Mouse (Mus musculus) lung, adult 10 weeks (tissue): ENCODE data around the gene Foxc2. TPM values are rescaled to one million over a fixed set of nuclear protein-coding genes. Genes with fewer than 3 reads are reported as not detected.

Source experiments
- polyA plus RNA-seq: library from polyadenylated mRNA; stranded (reverse); fragments of 350-450 nt; fragmentation: Illumina TruSeq; extraction: RNeasy Lipid Tissue Mini Kit (QIAGEN cat#74804); gene quantifications from one replicate; pipeline ENCODE4 v1.2.3, GENCODE M21; 2014; ENCODE audit warnings: low read depth, low replicate concordance; ENCODE audit not compliant: insufficient read depth

The Foxc2 gene
- polyA plus RNA-seq: 0.38 TPM

DNA sequence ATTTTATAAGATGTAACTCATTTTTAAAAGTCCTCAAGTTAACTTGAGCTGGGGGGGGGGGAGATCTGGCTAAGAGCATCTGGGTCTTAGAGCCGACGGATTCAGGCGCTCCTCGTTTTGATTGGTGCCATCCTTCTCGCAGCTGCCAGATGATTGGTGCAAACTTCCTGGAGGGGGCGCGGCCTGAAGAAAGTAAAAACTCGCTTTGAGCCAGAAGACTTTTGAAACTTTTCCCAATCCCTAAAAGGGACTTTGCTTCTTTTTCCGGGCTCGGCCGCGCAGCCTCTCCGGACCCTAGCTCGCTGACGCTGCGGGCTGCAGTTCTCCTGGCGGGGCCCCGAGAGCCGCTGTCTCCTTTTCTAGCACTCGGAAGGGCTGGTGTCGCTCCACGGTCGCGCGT, at the start of gene Foxc2:
Foxc2 (plus strand) TSS at position 224 of the 400 bp plus-strand sequence.

GRCm38 (mm10) chr8:121084210-121084951, 31.6 kb upstream of the Foxc2 start, which contains the start of gene Foxf1:
Gene Foxf1 (plus strand): TSS chr8:121084386.

GRCm38 (mm10) chr8:121107668-121108656, 8.0 kb upstream of the Foxc2 start, which contains the start of gene Mthfsd:
Gene Mthfsd (minus strand): TSS chr8:121108392.

DNA sequence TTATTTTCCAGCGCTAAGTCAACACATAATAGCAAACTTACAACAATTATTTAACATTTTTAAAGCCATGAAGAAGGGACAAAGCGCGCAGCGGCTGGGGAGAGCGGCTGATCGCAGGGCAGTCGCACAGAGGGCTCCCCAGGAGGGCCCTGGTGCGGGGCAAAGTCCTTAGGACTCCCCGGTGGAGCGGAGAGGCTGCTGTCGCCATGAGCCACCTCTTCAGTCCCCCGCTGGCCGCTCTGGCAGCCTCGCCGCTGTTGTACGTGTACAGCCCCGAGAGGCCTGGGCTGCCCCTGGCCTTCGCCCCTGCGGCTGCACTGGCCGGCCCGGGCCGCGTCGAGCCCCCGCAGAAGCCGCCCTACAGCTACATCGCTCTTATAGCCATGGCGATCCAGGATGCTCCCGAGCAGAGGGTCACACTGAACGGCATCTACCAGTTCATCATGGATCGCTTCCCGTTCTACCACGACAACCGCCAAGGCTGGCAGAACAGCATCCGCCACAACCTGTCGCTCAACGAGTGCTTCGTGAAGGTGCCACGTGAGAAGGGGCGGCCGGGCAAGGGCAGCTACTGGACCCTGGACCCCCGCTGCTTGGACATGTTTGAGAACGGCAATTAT, 11.9 kb downstream of the Foxc2 start, which contains the start of gene Foxl1:
Foxl1 (plus strand) TSS at position 185 of the 620 bp plus-strand sequence.

Other genes with a start within 250 kb of the Foxc2 start
- 150 TPM for gene Foxf1, start 31.8 kb upstream of the Foxc2 start, polyA plus RNA-seq
- 21.3 TPM for gene Mthfsd, start 7.8 kb upstream of the Foxc2 start, polyA plus RNA-seq
- 0.70 TPM for gene Foxl1, start 11.8 kb downstream of the Foxc2 start, polyA plus RNA-seq